Mouse (Mus musculus) thymus, postnatal 14 days (tissue): ENCODE results near the gene Axin1.
A peak's percentile ranks its signal among the peaks of the same experiment; 100 is the strongest.

Experiments used
- DNase-seq: peaks from one replicate; pipeline ENCODE4 v3.0.0; 2021

The Axin1 gene

GRCm38 (mm10) chr17:26192481-26193190 lies 54.1 kb downstream of the Axin1 start:
- DNase-seq = no peak

GRCm38 (mm10) chr17:26198892-26199291 lies 60.4 kb downstream of the Axin1 start, which contains the start of gene Pdia2:
Gene Pdia2, minus strand, starts transcription at chr17:26199087.
- DNase-seq = no peak

- DNase-seq = peak; percentile 24
Observed at GRCm38 (mm10) chr17:26200831-26201705, 62.6 kb downstream of the Axin1 start.

GRCm38 (mm10) chr17:26201998-26202397 lies 63.5 kb downstream of the Axin1 start:
- no peak for DNase-seq

GRCm38 (mm10) chr17:26202737-26203136 lies 64.2 kb downstream of the Axin1 start, which contains the start of gene Rgs11:
Gene Rgs11, plus strand, starts transcription at chr17:26202951.
- peak; percentile 60 for DNase-seq

GRCm38 (mm10) chr17:26203321-26203811 lies 64.9 kb downstream of the Axin1 start:
- peak; percentile 25 for DNase-seq

GRCm38 (mm10) chr17:26204766-26205165 lies 66.3 kb downstream of the Axin1 start:
- DNase-seq = no peak

- no peak for DNase-seq
Observed at GRCm38 (mm10) chr17:26206392-26206791, 67.9 kb downstream of the Axin1 start.

GRCm38 (mm10) chr17:26207686-26208085 lies 69.2 kb downstream of the Axin1 start, which contains the start of gene Arhgdig:
Gene Arhgdig, minus strand, starts transcription at chr17:26207786.
- no peak for DNase-seq

GRCm38 (mm10) chr17:26212241-26212640 lies 73.8 kb downstream of the Axin1 start:
- DNase-seq = no peak

- no peak for DNase-seq
Observed at GRCm38 (mm10) chr17:26212681-26213080, 74.2 kb downstream of the Axin1 start.

GRCm38 (mm10) chr17:26221508-26221907 lies 83.0 kb downstream of the Axin1 start:
- no peak for DNase-seq

- no peak for DNase-seq
Observed at GRCm38 (mm10) chr17:26225150-26225549, 86.7 kb downstream of the Axin1 start.

GRCm38 (mm10) chr17:26229776-26230175 lies 91.3 kb downstream of the Axin1 start:
- no peak for DNase-seq

- no peak for DNase-seq
Observed at GRCm38 (mm10) chr17:26231156-26231555, 92.7 kb downstream of the Axin1 start.

- DNase-seq = peak; percentile 32
Observed at GRCm38 (mm10) chr17:26232863-26233262, 94.4 kb downstream of the Axin1 start.

- DNase-seq = no peak
Observed at GRCm38 (mm10) chr17:26234386-26234785, 95.9 kb downstream of the Axin1 start.

- DNase-seq = no peak
Observed at GRCm38 (mm10) chr17:26235077-26235815, 96.8 kb downstream of the Axin1 start.

GRCm38 (mm10) chr17:26237667-26238066 lies 99.2 kb downstream of the Axin1 start:
- DNase-seq = no peak

- no peak for DNase-seq
Observed at GRCm38 (mm10) chr17:26239551-26239950, 101.1 kb downstream of the Axin1 start.

- DNase-seq = no peak
Observed at GRCm38 (mm10) chr17:26240120-26240790, 101.8 kb downstream of the Axin1 start.

- DNase-seq = no peak
Observed at GRCm38 (mm10) chr17:26240990-26241389, 102.5 kb downstream of the Axin1 start.
